Mouse (Mus musculus): ENCODE results near the gene Neil1. TPM values are rescaled to one million over a fixed set of nuclear protein-coding genes. Genes with fewer than 3 reads are reported as not detected.

The Neil1 gene
- 1.6 and 2.0 TPM in 2 replicates for polyA plus RNA-seq (2015; fragmentation: Nextera tagmentation; extraction: Ambion mirVana)

DNA sequence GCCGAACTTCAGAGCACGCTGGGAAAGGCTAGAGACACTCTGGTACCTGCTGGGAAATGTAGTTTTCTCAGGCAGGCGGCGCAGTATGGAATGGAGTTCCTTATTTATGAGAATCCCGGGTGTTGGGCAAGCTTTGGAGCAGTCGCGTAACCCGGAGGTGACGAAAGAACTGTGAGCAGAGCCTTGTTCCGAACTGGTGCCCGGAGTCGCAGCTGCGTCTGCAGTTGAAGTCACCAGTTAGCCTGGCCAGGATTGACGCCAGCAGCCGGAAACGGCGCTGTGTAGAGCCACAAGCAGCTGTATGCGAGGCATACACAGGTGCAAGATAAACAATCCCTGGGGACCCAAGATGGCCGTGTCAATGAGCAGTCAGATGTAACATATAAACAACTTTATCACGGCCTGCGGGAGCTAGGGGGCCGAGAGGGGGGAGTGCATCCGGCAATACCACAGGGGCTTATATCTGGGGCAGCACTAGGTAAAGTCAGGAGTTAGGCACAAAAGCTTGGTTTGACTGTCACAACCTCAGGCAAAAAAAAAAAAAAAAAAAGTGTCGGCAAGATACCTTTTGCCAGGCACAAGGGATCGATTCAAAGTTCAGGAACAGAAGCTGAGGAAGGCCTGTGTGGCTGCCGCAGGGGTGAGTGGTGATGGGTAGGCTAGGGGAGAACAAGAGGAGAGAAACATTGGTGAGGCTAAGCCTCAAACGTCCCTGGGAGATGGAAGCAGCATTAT, at the start of gene Neil1:
TSS of gene Neil1 (minus strand) at position 162 of the 735 bp plus-strand sequence.
- Histone ChIP-seq H3K9me3 (replicated peaks) (no peaks in the 10 kb centered on the region), H3K9ac (peak within 1 kb of the TSS; percentile 60), H3K27me3 (no peaks in the 10 kb centered on the region), H3K4me1 (replicated peaks) (peaks cover 21% of the 10 kb centered on the region), H3K4me2 (peak within 1 kb of the TSS; percentile 81), H3K27ac (replicated peaks) (peak within 1 kb of the TSS; percentile 78), H3K36me3 (replicated peaks) (no peaks in the 10 kb centered on the region), H3K4me3 (replicated peaks) (peak within 1 kb of the TSS; percentile 64)
- ATAC-seq (ENCODE audit: insufficient read depth), result peak; percentile 86
- 1% methylated on average over 27 of the region's 27 CpGs for WGBS (ENCODE audit: insufficient replicate concordance)

GRCm38 (mm10) chr9:57197414-57197813, 49.3 kb upstream of the Neil1 start:
- H3K4me2 ChIP-seq, result no peak overlapping the region
- H3K9me3 ChIP-seq (replicated peaks), result no peaks in the 10 kb centered on the region
- H3K9ac ChIP-seq, result no peak overlapping the region
- 54% methylated on average over 8 of the region's 8 CpGs for WGBS (ENCODE audit: insufficient replicate concordance)
- H3K27ac ChIP-seq (replicated peaks), result no peak overlapping the region
- no peaks in the 10 kb centered on the region for H3K4me1 ChIP-seq (replicated peaks)
- no peak overlapping the region for H3K4me3 ChIP-seq (replicated peaks)
- no peaks in the 10 kb centered on the region for H3K27me3 ChIP-seq
- no peak for ATAC-seq (ENCODE audit: insufficient read depth)
- H3K36me3 ChIP-seq (replicated peaks), result no peaks in the 10 kb centered on the region

GRCm38 (mm10) chr9:57196708-57197107, 48.6 kb upstream of the Neil1 start:
- H3K9me3 ChIP-seq (replicated peaks), result no peaks in the 10 kb centered on the region
- no peak overlapping the region for H3K27ac ChIP-seq (replicated peaks)
- ATAC-seq (ENCODE audit: insufficient read depth), result no peak
- 51% methylated on average over 3 of the region's 3 CpGs for WGBS (ENCODE audit: insufficient replicate concordance)
- no peak overlapping the region for H3K9ac ChIP-seq
- H3K27me3 ChIP-seq, result no peaks in the 10 kb centered on the region
- no peak overlapping the region for H3K4me2 ChIP-seq
- no peak overlapping the region for H3K4me3 ChIP-seq (replicated peaks)
- H3K36me3 ChIP-seq (replicated peaks), result no peaks in the 10 kb centered on the region
- H3K4me1 ChIP-seq (replicated peaks), result no peaks in the 10 kb centered on the region

DNA sequence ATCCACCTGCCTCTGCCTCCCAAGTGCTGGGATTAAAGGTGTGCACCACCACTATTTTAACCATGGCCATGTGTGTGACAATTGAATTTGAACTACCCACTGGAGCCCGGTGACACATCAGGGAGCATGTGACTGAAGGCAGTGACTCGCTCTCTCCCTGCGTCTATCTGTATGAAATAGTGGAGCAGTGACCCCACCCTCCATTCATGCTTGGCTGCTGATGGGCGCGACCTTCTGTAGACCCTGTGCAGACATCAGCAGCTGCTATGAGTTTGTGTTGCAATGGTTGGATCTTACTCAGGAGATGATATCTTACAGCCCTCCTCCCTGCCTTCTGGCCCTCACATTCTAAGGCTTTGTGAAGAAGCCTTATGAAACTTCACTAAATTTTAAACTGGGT, 20.3 kb upstream of the Neil1 start:
- H3K4me1 ChIP-seq (replicated peaks), result no peaks in the 10 kb centered on the region
- H3K9me3 ChIP-seq (replicated peaks), result no peaks in the 10 kb centered on the region
- no peak overlapping the region for H3K27ac ChIP-seq (replicated peaks)
- whole genome bisulfite sequencing (ENCODE audit: insufficient replicate concordance), result 67% methylated on average over 5 of the region's 5 CpGs
- no peak for ATAC-seq (ENCODE audit: insufficient read depth)
- no peak overlapping the region for H3K9ac ChIP-seq
- no peak overlapping the region for H3K4me2 ChIP-seq
- no peaks in the 10 kb centered on the region for H3K27me3 ChIP-seq
- no peaks in the 10 kb centered on the region for H3K36me3 ChIP-seq (replicated peaks)
- no peak overlapping the region for H3K4me3 ChIP-seq (replicated peaks)

GRCm38 (mm10) chr9:57166173-57166572, 18.1 kb upstream of the Neil1 start:
- Histone ChIP-seq H3K4me1 (replicated peaks) (no peaks in the 10 kb centered on the region), H3K9me3 (replicated peaks) (no peaks in the 10 kb centered on the region), H3K9ac (no peak overlapping the region), H3K27ac (replicated peaks) (no peak overlapping the region), H3K36me3 (replicated peaks) (no peaks in the 10 kb centered on the region), H3K4me2 (no peak overlapping the region), H3K4me3 (replicated peaks) (no peak overlapping the region), H3K27me3 (no peaks in the 10 kb centered on the region)
- WGBS (ENCODE audit: insufficient replicate concordance), result 62% methylated on average over 2 of the region's 2 CpGs
- no peak for ATAC-seq (ENCODE audit: insufficient read depth)

GRCm38 (mm10) chr9:57163137-57163536, 15.0 kb upstream of the Neil1 start:
- H3K4me1 ChIP-seq (replicated peaks), result peaks cover 6% of the 10 kb centered on the region; the same call in 1 of the 2 replicates
- H3K27me3 ChIP-seq, result no peaks in the 10 kb centered on the region
- no peak overlapping the region for H3K27ac ChIP-seq (replicated peaks)
- no peaks in the 10 kb centered on the region for H3K36me3 ChIP-seq (replicated peaks)
- no peak overlapping the region for H3K4me3 ChIP-seq (replicated peaks)
- WGBS (ENCODE audit: insufficient replicate concordance), result 37% methylated on average over 2 of the region's 2 CpGs
- no peak for ATAC-seq (ENCODE audit: insufficient read depth)
- no peak overlapping the region for H3K9ac ChIP-seq
- H3K9me3 ChIP-seq (replicated peaks), result no peaks in the 10 kb centered on the region
- H3K4me2 ChIP-seq, result no peak overlapping the region

DNA sequence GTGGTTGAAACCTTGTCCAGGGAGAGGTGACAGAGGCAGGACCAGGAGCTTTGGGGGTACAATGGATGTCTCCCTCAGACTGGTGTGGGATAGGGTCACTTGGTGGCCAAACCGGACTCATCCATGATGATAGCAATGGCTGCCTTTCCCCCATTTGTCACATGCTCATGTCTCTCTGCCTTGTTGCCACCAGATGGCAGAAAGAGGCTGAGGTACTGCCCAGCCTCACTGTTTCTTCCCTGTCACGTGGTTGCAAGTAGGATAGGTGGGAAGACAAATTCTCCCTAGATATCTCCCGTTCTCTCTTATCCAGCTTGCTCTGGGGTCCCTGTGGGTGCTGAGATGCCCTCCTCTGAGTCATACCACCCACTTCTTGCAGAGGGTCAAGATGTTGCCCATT, 14.4 kb upstream of the Neil1 start:
- H3K27me3 ChIP-seq, result no peaks in the 10 kb centered on the region
- H3K4me1 ChIP-seq (replicated peaks), result peaks cover 11% of the 10 kb centered on the region
- 10% methylated on average over 3 of the region's 3 CpGs for WGBS (ENCODE audit: insufficient replicate concordance)
- H3K27ac ChIP-seq (replicated peaks), result no peak overlapping the region
- no peak overlapping the region for H3K4me3 ChIP-seq (replicated peaks)
- no peaks in the 10 kb centered on the region for H3K9me3 ChIP-seq (replicated peaks)
- no peak for ATAC-seq (ENCODE audit: insufficient read depth)
- no peak overlapping the region for H3K4me2 ChIP-seq
- H3K36me3 ChIP-seq (replicated peaks), result no peaks in the 10 kb centered on the region
- H3K9ac ChIP-seq, result no peak overlapping the region

GRCm38 (mm10) chr9:57158506-57158905, 10.4 kb upstream of the Neil1 start:
- H3K27me3 ChIP-seq, result no peaks in the 10 kb centered on the region
- H3K36me3 ChIP-seq (replicated peaks), result peaks cover 15% of the 10 kb centered on the region
- H3K27ac ChIP-seq (replicated peaks), result no peak overlapping the region; the same call in 1 of the 2 replicates
- peaks cover 22% of the 10 kb centered on the region for H3K4me1 ChIP-seq (replicated peaks)
- H3K9ac ChIP-seq, result peak overlapping the region; percentile 30
- peak overlapping the region; percentile 89 for H3K4me2 ChIP-seq
- WGBS (ENCODE audit: insufficient replicate concordance), result 34% methylated on average over 11 of the region's 11 CpGs
- ATAC-seq (ENCODE audit: insufficient read depth), result no peak
- H3K4me3 ChIP-seq (replicated peaks), result peak overlapping the region; percentile 79
- H3K9me3 ChIP-seq (replicated peaks), result no peaks in the 10 kb centered on the region

GRCm38 (mm10) chr9:57158013-57158470, 9.9 kb upstream of the Neil1 start, which contains the start of gene Commd4:
Gene Commd4, minus strand, starts transcription at chr9:57158331.
- Histone ChIP-seq H3K9ac (peak within 1 kb of the TSS; percentile 69), H3K4me2 (peak within 1 kb of the TSS; percentile 89), H3K4me1 (replicated peaks) (peaks cover 22% of the 10 kb centered on the region), H3K4me3 (replicated peaks) (peak within 1 kb of the TSS; percentile 79), H3K27me3 (no peaks in the 10 kb centered on the region), H3K27ac (replicated peaks) (no peak within 1 kb of the TSS; the same call in 1 of the 2 replicates), H3K36me3 (replicated peaks) (peaks cover 15% of the 10 kb centered on the region), H3K9me3 (replicated peaks) (no peaks in the 10 kb centered on the region)
- peak; percentile 70 for ATAC-seq (ENCODE audit: insufficient read depth)
- WGBS (ENCODE audit: insufficient replicate concordance), result under 1% methylated on average over 24 of the region's 24 CpGs

DNA sequence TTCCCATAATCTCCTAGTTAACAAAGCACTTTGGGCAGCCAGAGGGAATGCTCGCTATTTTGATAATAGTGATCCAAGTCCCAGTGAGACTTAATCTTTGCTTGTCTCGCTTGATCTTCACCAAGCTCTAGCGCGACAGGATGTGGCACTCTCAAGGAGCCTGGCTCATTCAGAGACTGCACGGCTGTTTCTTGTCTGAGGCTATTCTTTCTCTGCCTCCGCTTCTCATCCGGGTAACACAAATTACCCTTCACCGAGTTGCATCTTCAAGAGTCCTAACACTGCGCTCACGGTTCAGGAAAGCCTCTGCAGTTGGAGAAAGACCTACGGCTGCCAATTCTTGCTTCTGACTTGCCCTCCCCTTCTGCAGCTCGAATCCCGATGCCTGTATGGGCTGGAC, 9.4 kb upstream of the Neil1 start:
- Histone ChIP-seq H3K9me3 (replicated peaks) (no peaks in the 10 kb centered on the region), H3K4me2 (peak overlapping the region; percentile 89), H3K4me1 (replicated peaks) (peaks cover 22% of the 10 kb centered on the region), H3K4me3 (replicated peaks) (peak overlapping the region; percentile 79), H3K27ac (replicated peaks) (no peak overlapping the region), H3K36me3 (replicated peaks) (peaks cover 15% of the 10 kb centered on the region), H3K27me3 (no peaks in the 10 kb centered on the region), H3K9ac (peak overlapping the region; percentile 69)
- no peak for ATAC-seq (ENCODE audit: insufficient read depth)
- WGBS (ENCODE audit: insufficient replicate concordance), result 25% methylated on average over 13 of the region's 13 CpGs

DNA sequence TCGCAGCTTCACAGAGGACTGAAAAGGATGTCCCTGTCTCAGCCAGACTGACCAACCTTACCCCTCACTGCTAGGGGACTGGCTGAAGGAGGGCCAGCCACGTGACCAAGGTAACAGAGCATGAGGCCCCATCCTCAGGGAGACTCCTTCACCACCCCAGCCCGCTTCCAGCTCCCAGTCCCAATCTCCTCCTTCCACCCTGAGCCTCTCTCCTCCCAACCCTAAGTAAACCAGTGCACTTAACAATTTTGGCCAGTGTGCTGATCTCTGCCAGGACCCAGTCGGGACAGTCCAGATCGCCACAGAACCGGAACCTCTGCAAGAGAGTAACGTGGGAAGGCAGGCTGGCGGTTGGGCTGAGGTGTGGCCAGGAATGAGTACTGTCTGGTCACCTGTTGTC, 8.7 kb upstream of the Neil1 start:
- Histone ChIP-seq H3K27me3 (no peaks in the 10 kb centered on the region), H3K4me1 (replicated peaks) (peaks cover 22% of the 10 kb centered on the region), H3K36me3 (replicated peaks) (peaks cover 15% of the 10 kb centered on the region), H3K27ac (replicated peaks) (no peak overlapping the region), H3K4me3 (replicated peaks) (no peak overlapping the region), H3K4me2 (peak overlapping the region; percentile 89), H3K9me3 (replicated peaks) (no peaks in the 10 kb centered on the region), H3K9ac (no peak overlapping the region)
- 72% methylated on average over 8 of the region's 8 CpGs for WGBS (ENCODE audit: insufficient replicate concordance)
- no peak for ATAC-seq (ENCODE audit: insufficient read depth)

Data from liver, embryonic 15.5 days (tissue).